Mouse (Mus musculus) testis, adult 2 months (tissue): ENCODE data around the gene Atp10a. TPM values are rescaled to one million over a fixed set of nuclear protein-coding genes. Genes with fewer than 3 reads are reported as not detected.

Source experiments
- H3K27ac ChIP-seq: fragments of 200-500 bp; 2 replicates; pipeline ENCODE4 v1.5.1; 2012; ENCODE audit warnings: low read depth, low read length; ENCODE audit not compliant: control insufficient read depth, insufficient read depth
- H3K27me3 ChIP-seq: fragments of 200-500 bp; 2 replicates; pipeline ENCODE4 v1.6.1; 2012; ENCODE audit warnings: mild to moderate bottlenecking, low read length, moderate library complexity; ENCODE audit not compliant: control insufficient read depth, insufficient read depth
- H3K36me3 ChIP-seq: fragments of 200-500 bp; 2 replicates; pipeline ENCODE4 v1.6.1; 2012; ENCODE audit warnings: mild to moderate bottlenecking, low read length; ENCODE audit not compliant: control insufficient read depth, insufficient read depth
- H3K4me1 ChIP-seq: fragments of 200-500 bp; 2 replicates; pipeline ENCODE4 v1.6.1; 2012; ENCODE audit warnings: low read length; ENCODE audit not compliant: control insufficient read depth, insufficient read depth
- H3K4me3 ChIP-seq: fragments of 200-500 bp; 2 replicates; pipeline ENCODE4 v1.5.1; 2012; ENCODE audit warnings: low read depth, mild to moderate bottlenecking, low read length, moderate library complexity, mixed read lengths; ENCODE audit not compliant: control insufficient read depth
- CTCF ChIP-seq: fragments of 200-500 bp; IDR thresholded peaks from 2 replicates; pipeline ENCODE4 v1.5.1; 2012; ENCODE audit warnings: low read depth, mild to moderate bottlenecking, inconsistent platforms, low read length, moderate library complexity; ENCODE audit not compliant: control insufficient read depth, insufficient read depth, insufficient replicate concordance
- POLR2A ChIP-seq: fragments of 200-500 bp; IDR thresholded peaks from 2 replicates; pipeline ENCODE4 v1.6.1; 2012; ENCODE audit warnings: low read depth, mild to moderate bottlenecking, inconsistent platforms, low read length, moderate library complexity; ENCODE audit not compliant: control insufficient read depth
- polyA plus RNA-seq: library from polyadenylated mRNA; depleted of rRNA; stranded (reverse); fragments of >200 nt; gene quantifications from 2 replicates; pipeline ENCODE4 v1.2.3, GENCODE M21; 2012

The Atp10a gene
- polyA plus RNA-seq, 1 experiment: 41.0 TPM

DNA sequence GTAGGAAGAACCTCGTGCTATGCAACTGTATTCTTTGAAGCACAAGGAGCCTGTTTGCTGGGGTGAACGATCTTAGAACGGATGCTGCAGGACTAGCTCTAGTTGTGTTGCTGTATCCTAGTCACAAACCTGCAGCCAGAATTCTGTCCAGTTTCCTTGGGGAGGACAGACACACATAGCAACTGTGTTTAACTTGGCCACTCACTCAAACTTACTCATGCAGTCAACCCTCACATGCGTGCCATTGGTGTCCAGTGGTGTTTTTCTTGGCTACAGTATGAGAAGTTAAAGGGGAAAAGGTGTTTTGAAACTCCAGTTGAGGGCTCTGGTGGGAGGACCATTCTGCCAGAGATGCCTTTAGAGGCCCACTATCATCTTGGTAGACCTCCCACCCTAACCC lies 98.6 kb downstream of the Atp10a start:
- H3K27me3 ChIP-seq: no peaks in the 10 kb centered on the region
- no peak overlapping the region for H3K4me3 ChIP-seq
- TF ChIP-seq POLR2A (no peak), CTCF (no peak)
- H3K4me1 ChIP-seq: peaks cover 4% of the 10 kb centered on the region; the same call in 1 of the 2 replicates
- no peak overlapping the region for H3K27ac ChIP-seq
- no peaks in the 10 kb centered on the region for H3K36me3 ChIP-seq

DNA sequence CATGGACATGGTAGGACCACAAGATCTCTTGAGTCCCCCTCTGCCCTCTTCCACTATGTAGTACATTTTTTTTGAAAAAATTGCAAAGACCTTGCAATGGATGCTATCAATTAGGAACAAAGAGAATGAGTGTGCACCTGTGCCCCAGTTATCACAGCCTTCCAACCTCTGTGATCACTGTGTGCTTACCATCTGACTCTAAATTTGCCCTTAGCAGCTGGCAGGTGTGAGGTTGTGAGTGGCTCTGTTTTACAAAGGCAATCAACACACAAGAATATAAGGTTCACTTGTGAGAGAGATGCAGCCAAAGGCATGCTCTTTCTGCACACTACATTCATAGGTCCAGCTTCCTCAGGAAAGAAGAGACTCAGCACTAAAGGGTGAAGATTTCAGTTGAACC lies 99.1 kb downstream of the Atp10a start:
- TF ChIP-seq CTCF (no peak), POLR2A (no peak)
- H3K4me1 ChIP-seq: peaks cover 4% of the 10 kb centered on the region; the same call in 1 of the 2 replicates
- H3K27me3 ChIP-seq: no peaks in the 10 kb centered on the region
- no peak overlapping the region for H3K27ac ChIP-seq
- no peak overlapping the region; the same call in 1 of the 2 replicates for H3K4me3 ChIP-seq
- H3K36me3 ChIP-seq: no peaks in the 10 kb centered on the region

DNA sequence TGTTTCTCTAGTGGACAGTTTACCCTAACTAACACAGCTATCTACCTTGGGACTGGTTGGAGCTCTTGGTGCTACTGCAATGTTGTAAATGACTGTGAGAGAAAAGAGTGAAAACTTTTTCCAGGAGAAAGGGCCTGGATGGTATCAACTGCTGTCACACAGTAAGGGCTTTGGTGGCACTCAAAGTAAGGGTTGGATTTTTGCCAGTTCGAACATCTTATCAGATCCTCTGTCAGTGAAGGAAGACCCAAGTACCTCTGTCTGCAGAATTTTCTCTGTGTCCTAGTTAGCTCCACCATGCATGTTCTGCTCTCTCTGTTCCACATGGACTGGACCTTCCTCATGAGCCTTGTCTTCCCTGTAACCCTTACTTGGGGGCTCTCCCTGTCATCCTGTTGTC lies 99.9 kb downstream of the Atp10a start:
- Histone ChIP-seq H3K4me1 (peaks cover 4% of the 10 kb centered on the region; the same call in 1 of the 2 replicates), H3K36me3 (no peaks in the 10 kb centered on the region), H3K4me3 (peak overlapping the region; percentile 73), H3K27me3 (no peaks in the 10 kb centered on the region), H3K27ac (no peak overlapping the region)
- no peak for TF ChIP-seq CTCF
- TF ChIP-seq POLR2A: no peak

DNA sequence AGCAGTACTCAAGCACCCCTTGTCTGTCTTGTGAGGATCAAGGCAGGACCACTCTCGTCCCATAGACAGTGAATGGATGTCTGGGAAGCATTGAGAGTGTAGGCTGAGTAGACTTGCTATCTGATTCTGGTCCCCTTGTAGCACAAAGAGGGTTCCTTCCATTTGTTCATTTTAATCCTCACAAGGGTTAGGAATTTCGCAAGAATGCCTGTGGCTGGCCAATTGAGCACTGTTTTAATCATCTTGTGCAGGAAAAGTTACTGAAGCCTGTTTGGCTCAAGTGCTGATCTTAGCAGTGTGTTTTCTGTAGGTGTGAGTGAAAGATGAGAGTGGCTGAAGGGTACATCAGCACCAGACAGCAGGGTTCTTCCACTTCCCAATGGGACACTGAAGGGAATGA lies 101.4 kb downstream of the Atp10a start:
- Histone ChIP-seq H3K27me3 (no peaks in the 10 kb centered on the region), H3K4me1 (no peaks in the 10 kb centered on the region), H3K36me3 (no peaks in the 10 kb centered on the region), H3K27ac (no peak overlapping the region), H3K4me3 (no peak overlapping the region)
- no peak for TF ChIP-seq CTCF
- TF ChIP-seq POLR2A: no peak

GRCm38 (mm10) chr7:58758396-58758795 lies 102.4 kb downstream of the Atp10a start:
- H3K36me3 ChIP-seq: no peaks in the 10 kb centered on the region
- no peak overlapping the region for H3K4me3 ChIP-seq
- TF ChIP-seq POLR2A (no peak), CTCF (no peak)
- H3K4me1 ChIP-seq: no peaks in the 10 kb centered on the region
- H3K27me3 ChIP-seq: no peaks in the 10 kb centered on the region
- no peak overlapping the region for H3K27ac ChIP-seq

- H3K36me3 ChIP-seq: no peaks in the 10 kb centered on the region
- H3K4me1 ChIP-seq: no peaks in the 10 kb centered on the region
- no peak overlapping the region for H3K4me3 ChIP-seq
- H3K27ac ChIP-seq: no peak overlapping the region
- H3K27me3 ChIP-seq: no peaks in the 10 kb centered on the region
- TF ChIP-seq CTCF (no peak), POLR2A (no peak)
Observed at GRCm38 (mm10) chr7:58759265-58759664, 103.3 kb downstream of the Atp10a start.

DNA sequence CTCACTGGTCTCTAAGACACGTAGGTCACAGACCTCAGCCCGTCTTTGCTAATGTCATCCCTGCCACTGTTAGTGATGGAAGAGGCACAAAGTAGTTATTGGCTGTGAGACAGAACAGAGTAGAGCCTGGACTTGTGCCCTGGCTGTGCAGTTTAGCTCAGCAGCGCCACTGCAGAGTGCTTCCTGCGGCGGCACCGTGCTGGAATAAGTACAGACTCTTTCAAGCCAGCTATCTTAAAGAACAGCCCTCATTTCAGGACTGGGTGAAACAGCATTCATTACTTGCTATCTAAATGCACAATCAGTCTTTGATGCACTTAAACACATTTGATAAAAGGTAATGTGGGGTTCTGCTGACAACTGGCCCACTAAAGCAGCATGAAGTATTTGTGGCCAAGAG lies 111.3 kb downstream of the Atp10a start:
- no peak overlapping the region for H3K27ac ChIP-seq
- H3K4me1 ChIP-seq: no peaks in the 10 kb centered on the region
- no peaks in the 10 kb centered on the region for H3K36me3 ChIP-seq
- H3K27me3 ChIP-seq: no peaks in the 10 kb centered on the region
- TF ChIP-seq POLR2A (no peak), CTCF (peak; percentile 21; the same call in 1 of the 2 replicates)
- H3K4me3 ChIP-seq: no peak overlapping the region

GRCm38 (mm10) chr7:58768253-58768652 lies 112.3 kb downstream of the Atp10a start:
- no peak for TF ChIP-seq POLR2A
- no peak for TF ChIP-seq CTCF
- H3K4me1 ChIP-seq: no peaks in the 10 kb centered on the region
- no peak overlapping the region for H3K4me3 ChIP-seq
- H3K36me3 ChIP-seq: no peaks in the 10 kb centered on the region
- H3K27ac ChIP-seq: no peak overlapping the region
- H3K27me3 ChIP-seq: no peaks in the 10 kb centered on the region
